Mouse (Mus musculus): ENCODE data around the gene Ppp4r3a. TPM values are rescaled to one million over a fixed set of nuclear protein-coding genes. Genes with fewer than 3 reads are reported as not detected.

Gene Ppp4r3a
- polyA plus RNA-seq, 1 experiment from 2014 or later, result 66.6 TPM

- Histone ChIP-seq H3K27me3 (peaks cover 11% of the 10 kb centered on the region; the same call in 1 of the 2 replicates), H3K4me2 (replicated peaks) (no peak overlapping the region), H3K27ac (no peak overlapping the region), H3K4me1 (peaks cover 45% of the 10 kb centered on the region), H3K36me3 (no peaks in the 10 kb centered on the region), H3K4me3 (no peak overlapping the region), H3K9ac (no peak overlapping the region), H3K9me3 (no peaks in the 10 kb centered on the region)
- 14% methylated on average over 5 of the region's 5 CpGs for WGBS
- no peak for ATAC-seq (ENCODE audit: insufficient number of reproducible peaks, insufficient read depth, low FRiP score, low TSS enrichment)
Measured at GRCm38 (mm10) chr12:100996378-100996898, 87.1 kb downstream of the Ppp4r3a start.

- no peak overlapping the region for H3K27ac ChIP-seq
Measured at GRCm38 (mm10) chr12:100995607-100996377, 87.7 kb downstream of the Ppp4r3a start.

GRCm38 (mm10) chr12:100994140-100995015 is 89.1 kb downstream of the Ppp4r3a start:
- no peak overlapping the region for H3K4me3 ChIP-seq
- ATAC-seq (ENCODE audit: insufficient number of reproducible peaks, insufficient read depth, low FRiP score, low TSS enrichment), result no peak
- H3K9ac ChIP-seq, result no peak overlapping the region
- H3K4me1 ChIP-seq, result peaks cover 56% of the 10 kb centered on the region
- H3K36me3 ChIP-seq, result no peaks in the 10 kb centered on the region
- no peaks in the 10 kb centered on the region for H3K9me3 ChIP-seq
- no peak overlapping the region for H3K27ac ChIP-seq
- peaks cover 11% of the 10 kb centered on the region; the same call in 1 of the 2 replicates for H3K27me3 ChIP-seq
- WGBS, result 76% methylated on average over 3 of the region's 3 CpGs
- no peak overlapping the region for H3K4me2 ChIP-seq (replicated peaks)

More at GRCm38 (mm10) chr12:100995607-100996377, 87.7 kb downstream of the Ppp4r3a start:
- Histone ChIP-seq H3K36me3 (no peaks in the 10 kb centered on the region), H3K4me2 (replicated peaks) (no peak overlapping the region), H3K9ac (no peak overlapping the region), H3K4me3 (no peak overlapping the region), H3K27me3 (peaks cover 11% of the 10 kb centered on the region; the same call in 1 of the 2 replicates), H3K4me1 (peaks cover 47% of the 10 kb centered on the region), H3K9me3 (no peaks in the 10 kb centered on the region)
- ATAC-seq (ENCODE audit: insufficient number of reproducible peaks, insufficient read depth, low FRiP score, low TSS enrichment), result no peak
- 21% methylated on average over 16 of the region's 16 CpGs for WGBS

GRCm38 (mm10) chr12:100993146-100993545 is 90.4 kb downstream of the Ppp4r3a start:
- peaks cover 11% of the 10 kb centered on the region; the same call in 1 of the 2 replicates for H3K27me3 ChIP-seq
- H3K4me2 ChIP-seq (replicated peaks), result no peak overlapping the region
- H3K9ac ChIP-seq, result no peak overlapping the region
- no peak overlapping the region for H3K27ac ChIP-seq
- no peak for ATAC-seq (ENCODE audit: insufficient number of reproducible peaks, insufficient read depth, low FRiP score, low TSS enrichment)
- no peaks in the 10 kb centered on the region for H3K9me3 ChIP-seq
- peaks cover 44% of the 10 kb centered on the region for H3K4me1 ChIP-seq
- WGBS, result 88% methylated on average over 3 of the region's 3 CpGs
- no peaks in the 10 kb centered on the region for H3K36me3 ChIP-seq
- no peak overlapping the region for H3K4me3 ChIP-seq

- Histone ChIP-seq H3K27me3 (peaks cover 11% of the 10 kb centered on the region; the same call in 1 of the 2 replicates), H3K9me3 (no peaks in the 10 kb centered on the region), H3K27ac (no peak overlapping the region), H3K4me2 (replicated peaks) (no peak overlapping the region), H3K36me3 (no peaks in the 10 kb centered on the region), H3K4me1 (peaks cover 37% of the 10 kb centered on the region), H3K9ac (no peak overlapping the region), H3K4me3 (no peak overlapping the region)
- WGBS, result 79% methylated on average over 7 of the region's 7 CpGs
- no peak for ATAC-seq (ENCODE audit: insufficient number of reproducible peaks, insufficient read depth, low FRiP score, low TSS enrichment)
Measured at GRCm38 (mm10) chr12:100992505-100992904, 91.0 kb downstream of the Ppp4r3a start.

- no peak overlapping the region for H3K9ac ChIP-seq
- H3K4me1 ChIP-seq, result peaks cover 26% of the 10 kb centered on the region
- no peak for ATAC-seq (ENCODE audit: insufficient number of reproducible peaks, insufficient read depth, low FRiP score, low TSS enrichment)
- H3K4me3 ChIP-seq, result no peak overlapping the region
- no peaks in the 10 kb centered on the region for H3K9me3 ChIP-seq
- no peak overlapping the region for H3K4me2 ChIP-seq (replicated peaks)
- WGBS, result 78% methylated on average over 3 of the region's 3 CpGs
- no peaks in the 10 kb centered on the region for H3K36me3 ChIP-seq
- peaks cover 11% of the 10 kb centered on the region; the same call in 1 of the 2 replicates for H3K27me3 ChIP-seq
- H3K27ac ChIP-seq, result no peak overlapping the region
Measured at GRCm38 (mm10) chr12:100991119-100991518, 92.4 kb downstream of the Ppp4r3a start.

GRCm38 (mm10) chr12:100990291-100990690 is 93.2 kb downstream of the Ppp4r3a start:
- 0 out of 2 replicates have a peak, but pooled peaks cover 6% of the 10 kb centered on the region for H3K27me3 ChIP-seq
- H3K4me1 ChIP-seq, result peaks cover 17% of the 10 kb centered on the region
- no peak overlapping the region for H3K27ac ChIP-seq
- WGBS, result 10% methylated on average over 12 of the region's 12 CpGs
- H3K9ac ChIP-seq, result no peak overlapping the region
- H3K9me3 ChIP-seq, result no peaks in the 10 kb centered on the region
- no peaks in the 10 kb centered on the region for H3K36me3 ChIP-seq
- H3K4me3 ChIP-seq, result no peak overlapping the region
- H3K4me2 ChIP-seq (replicated peaks), result no peak overlapping the region
- peak; percentile 62; the same call in 1 of the 2 replicates for ATAC-seq (ENCODE audit: insufficient number of reproducible peaks, insufficient read depth, low FRiP score, low TSS enrichment)

GRCm38 (mm10) chr12:100989780-100990288 is 93.7 kb downstream of the Ppp4r3a start:
- ATAC-seq (ENCODE audit: insufficient number of reproducible peaks, insufficient read depth, low FRiP score, low TSS enrichment), result no peak
- Histone ChIP-seq H3K4me2 (replicated peaks) (no peak overlapping the region), H3K27ac (no peak overlapping the region), H3K4me1 (peaks cover 14% of the 10 kb centered on the region), H3K9me3 (no peaks in the 10 kb centered on the region), H3K4me3 (no peak overlapping the region), H3K9ac (no peak overlapping the region), H3K36me3 (no peaks in the 10 kb centered on the region), H3K27me3 (0 out of 2 replicates have a peak, but pooled peaks cover 6% of the 10 kb centered on the region)
- WGBS, result 40% methylated on average over 4 of the region's 4 CpGs

MicroRNAs encoded within 50 kb of the gene (microRNA counts, 519-probe panel; counts per million panel counts)
- 460 counts per million, percentile 65 among the panel's probes with 10 or more counts for microRNA mmu-miR-1190

Small RNA genes within 50 kb of the gene (microRNA-seq; reads per million reads assigned to microRNA genes)
- not detected for gene Mir1190

Other genes with a start within 250 kb of the Ppp4r3a start
- 0.06 and 0.28 TPM in 2 replicates for gene Gpr68, start 175.5 kb downstream of the Ppp4r3a start, polyA plus RNA-seq (2016; fragmentation: Nextera tagmentation; extraction: Ambion mirVana)
- gene Ccdc88c, start 54.6 kb downstream of the Ppp4r3a start, polyA plus RNA-seq (2016; fragmentation: Nextera tagmentation; extraction: Ambion mirVana), result 6.6 and 6.7 TPM in 2 replicates

Data from embryonic facial prominence, embryonic 12.5 days (tissue).